ENCODE assay signal across 8 mouse cellular contexts in the genomic region with DNA sequence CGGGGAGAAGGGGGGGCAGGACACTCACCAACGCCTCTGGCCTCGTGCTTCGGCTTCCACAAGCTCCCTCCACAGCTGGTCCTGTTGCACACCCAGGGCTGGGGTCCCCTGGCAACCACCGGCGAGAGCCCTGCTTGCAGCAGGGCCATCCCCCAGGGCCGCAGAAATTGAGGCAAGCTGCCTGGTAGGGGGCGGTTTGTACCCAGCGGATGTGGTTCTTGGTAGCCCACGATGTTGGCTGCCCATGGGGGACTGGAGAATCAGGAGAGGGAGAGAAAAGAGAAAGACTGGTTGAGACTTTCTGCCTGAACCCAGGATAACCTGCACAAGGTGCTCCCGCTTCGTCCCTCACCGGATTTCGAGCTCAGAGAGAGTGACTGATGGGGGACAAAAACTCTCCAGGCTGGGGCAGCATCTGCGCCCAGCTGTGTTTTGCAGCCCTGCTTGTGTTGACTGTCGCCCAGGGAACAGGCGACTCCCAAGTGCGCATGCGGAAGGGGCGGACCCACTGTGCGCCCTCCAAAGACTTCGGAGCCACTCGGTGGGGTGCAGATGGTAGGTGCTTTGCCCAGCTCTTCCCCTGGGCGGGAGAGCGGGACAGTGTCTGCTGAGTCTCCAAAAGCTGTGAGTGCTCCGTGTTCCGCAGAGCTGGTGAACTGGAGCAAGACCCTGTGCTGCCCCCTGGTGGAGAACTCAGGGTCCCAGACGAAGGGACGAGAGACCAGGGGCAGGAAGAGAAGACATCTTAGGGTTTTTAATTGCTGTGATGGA. TPM values are rescaled to one million over a fixed set of nuclear protein-coding genes. Genes with fewer than 3 reads are reported as not detected.
DNase-seq lines count a peak whose midpoint lies in the region; ATAC-seq lines count a peak whose summit lies in the region.

A gene (minus strand): TSS at position 628 of the 771 bp plus-strand sequence.

- H3K9ac ChIP-seq in hindbrain, embryonic 15.5 days, result peak within 1 kb of the TSS; percentile 21; the same call in 1 of the 2 replicates

- intact Hi-C loops in left cerebral cortex, postnatal 14 days (cut with DNase I), result loop anchor here (5.0 kb wide), 1 partner anchor 204 kb away; no protein-coding TSS in a partner anchor

- DNase-seq in WW6 (ENCODE audit: low read depth, low spot score), result peak; percentile 67
- DNase-seq in cerebellum, postnatal 14 days, result peak; percentile 76 to 87
- DNase-seq in gastrocnemius, adult 18-20 months (ENCODE audit: low spot score), result peak; percentile 82
- peak; percentile 72 to 73 for DNase-seq in left cerebral cortex, postnatal 14 days (ENCODE audit: low spot score in 2 of 2)
- peak; percentile 66 to 83 for DNase-seq in right cerebral cortex, postnatal 10 days (ENCODE audit: low spot score in 2 of 2)
- peak; percentile 79 for DNase-seq in urinary bladder, postnatal 25 days (ENCODE audit: low spot score)

- no peak within 1 kb of the TSS for H3K27ac ChIP-seq in hindbrain, embryonic 15.5 days (replicated peaks)

- peaks cover 6% of the 10 kb centered on the region; the same call in 1 of the 2 replicates for H3K4me1 ChIP-seq in hindbrain, embryonic 15.5 days (replicated peaks)

- no peaks in the 10 kb centered on the region for H3K9me3 ChIP-seq in hindbrain, embryonic 15.5 days

- H3K4me2 ChIP-seq in hindbrain, embryonic 15.5 days, result peak within 1 kb of the TSS; percentile 68

- peak within 1 kb of the TSS; percentile 39 for H3K4me3 ChIP-seq in hindbrain, embryonic 15.5 days

- 6% methylated on average over 29 of the region's 29 CpGs for WGBS in hindbrain, embryonic 15.5 days

- ATAC-seq in hindbrain, embryonic 15.5 days (ENCODE audit: low FRiP score, low read depth), result peak; percentile 59
- peak; percentile 94 for ATAC-seq in megakaryocyte progenitor cell, adult 5-6 weeks (replicated peaks; ENCODE audit: poor library complexity)

- no peaks in the 10 kb centered on the region for H3K27me3 ChIP-seq in hindbrain, embryonic 15.5 days

- H3K36me3 ChIP-seq in hindbrain, embryonic 15.5 days, result no peaks in the 10 kb centered on the region

RNA-seq across cellular contexts. Expression of the gene that starts here (rescaled TPM):
- not detected for total RNA-seq in gastrocnemius, adult 18-20 months (2021)
- polyA plus RNA-seq in hindbrain, embryonic 15.5 days (2015; fragmentation: Nextera tagmentation; extraction: Ambion mirVana), result 4.3 and 7.4 TPM in 2 replicates
- total RNA-seq in left cerebral cortex, postnatal 14 days (2021), result under 1 TPM; 0.59 to 0.72 TPM
- 0.24 TPM in 1 of 2 replicates, not detected in the other for total RNA-seq in megakaryocyte progenitor cell, adult 5-6 weeks (2015)
- total RNA-seq in megakaryocyte progenitor cell, adult 5-6 weeks (2017), result 0.04 TPM in 1 of 2 replicates, not detected in the other

Comparison
In these comparisons a context has a peak if more than half of its experiments do, and no peak if none do; other contexts are left out.
1. Peak in DNase-seq in gastrocnemius, adult 18-20 months; RNA of the gene not detected or under 1 TPM.
2. Peak in DNase-seq in left cerebral cortex, postnatal 14 days; RNA of the gene not detected or under 1 TPM.
3. Peak in ATAC-seq in megakaryocyte progenitor cell, adult 5-6 weeks; RNA of the gene not detected or under 1 TPM.